Mouse (Mus musculus): ENCODE measurements at regions not wholly inside any gene's neighbourhood (a gene's known extent, or its start where the extent isn't known, plus 50 kb on each side); places are given as distances from the start of the nearest gene placed in this dataset.

GRCm38 (mm10) chr3:21512081-21512480 is 564.4 kb upstream of the Tbl1xr1 start:
- Histone ChIP-seq H3K4me3 (no peak overlapping the region), H3K4me2 (ENCODE audit: low read depth) (no peak overlapping the region), H3K27me3 (ENCODE audit: control insufficient read depth, insufficient read depth, insufficient read length) (no peaks in the 10 kb centered on the region), H3K79me2 (ENCODE audit: control insufficient read depth, insufficient read depth) (no peaks in the 10 kb centered on the region), H3ac (ENCODE audit: control insufficient read depth, insufficient read length) (no peak overlapping the region), H3K36me3 (ENCODE audit: control insufficient read depth, insufficient read depth) (no peaks in the 10 kb centered on the region)
- no peak for TF ChIP-seq USF1 (IDR thresholded peaks at IDR 0.05; ENCODE audit: low read depth)
- no peak for TF ChIP-seq SRF (IDR thresholded peaks at IDR 0.05; ENCODE audit: control insufficient read depth, insufficient read length, low read depth)
- TF ChIP-seq POLR2AphosphoS2 (IDR thresholded peaks at IDR 0.05; ENCODE audit: insufficient read length, low read depth), result no peak
- TF ChIP-seq TCF12 (IDR thresholded peaks at IDR 0.05; ENCODE audit: insufficient read depth, poor library complexity, severe bottlenecking), result no peak
- no peak for TF ChIP-seq E2F4 (IDR thresholded peaks at IDR 0.05; ENCODE audit: insufficient read depth)
- TF ChIP-seq CEBPB (IDR thresholded peaks at IDR 0.05; ENCODE audit: insufficient read depth, poor library complexity, severe bottlenecking), result no peak
- TF ChIP-seq MAX (IDR thresholded peaks at IDR 0.05; ENCODE audit: low read depth), result no peak
- no peak for TF ChIP-seq TCF3 (IDR thresholded peaks at IDR 0.05; ENCODE audit: insufficient read length, low read depth)
- TF ChIP-seq POLR2A (IDR thresholded peaks at IDR 0.05; ENCODE audit: insufficient read length, low read depth), result no peak
- TF ChIP-seq REST (IDR thresholded peaks at IDR 0.05; ENCODE audit: insufficient read depth, insufficient read length), result no peak
- no peak for TF ChIP-seq MYOD1 (IDR thresholded peaks at IDR 0.05; ENCODE audit: control insufficient read depth in 1 of 3, insufficient read length in 2 of 3, low read depth in 2 of 3)

- no peak for TF ChIP-seq POLR2AphosphoS2 (IDR thresholded peaks at IDR 0.05; ENCODE audit: insufficient read length, low read depth)
- TF ChIP-seq TCF3 (IDR thresholded peaks at IDR 0.05; ENCODE audit: insufficient read length, low read depth), result no peak
- TF ChIP-seq MYOD1 (IDR thresholded peaks at IDR 0.05; ENCODE audit: control insufficient read depth in 1 of 3, insufficient read length in 2 of 3, low read depth in 2 of 3), result peak in 1 of 3 experiments; percentile 6
- no peak for TF ChIP-seq E2F4 (IDR thresholded peaks at IDR 0.05; ENCODE audit: insufficient read depth)
- no peak for TF ChIP-seq MAX (IDR thresholded peaks at IDR 0.05; ENCODE audit: low read depth)
- no peaks in the 10 kb centered on the region for H3K27me3 ChIP-seq (ENCODE audit: control insufficient read depth, insufficient read depth, insufficient read length)
- no peak overlapping the region for H3ac ChIP-seq (ENCODE audit: control insufficient read depth, insufficient read length)
- H3K4me2 ChIP-seq (ENCODE audit: low read depth), result no peak overlapping the region
- no peak overlapping the region for H3K4me3 ChIP-seq
- no peaks in the 10 kb centered on the region for H3K36me3 ChIP-seq (ENCODE audit: control insufficient read depth, insufficient read depth)
- no peaks in the 10 kb centered on the region for H3K79me2 ChIP-seq (ENCODE audit: control insufficient read depth, insufficient read depth)
These were observed 552.0 kb upstream of the Tbl1xr1 start for GRCm38 (mm10) chr3:21524426-21524937.

GRCm38 (mm10) chr3:21530862-21531261 is 545.6 kb upstream of the Tbl1xr1 start:
- Histone ChIP-seq H3K4me2 (ENCODE audit: low read depth) (peak overlapping the region; percentile 36), H3K4me3 (no peak overlapping the region), H3ac (ENCODE audit: control insufficient read depth, insufficient read length) (no peak overlapping the region), H3K27me3 (ENCODE audit: control insufficient read depth, insufficient read depth, insufficient read length) (no peaks in the 10 kb centered on the region), H3K79me2 (ENCODE audit: control insufficient read depth, insufficient read depth) (no peaks in the 10 kb centered on the region), H3K36me3 (ENCODE audit: control insufficient read depth, insufficient read depth) (no peaks in the 10 kb centered on the region)
- TF ChIP-seq POLR2AphosphoS2 (IDR thresholded peaks at IDR 0.05; ENCODE audit: insufficient read length, low read depth) (no peak), E2F4 (IDR thresholded peaks at IDR 0.05; ENCODE audit: insufficient read depth) (no peak), TCF12 (IDR thresholded peaks at IDR 0.05; ENCODE audit: insufficient read depth, poor library complexity, severe bottlenecking) (no peak), POLR2A (IDR thresholded peaks at IDR 0.05; ENCODE audit: insufficient read length, low read depth) (no peak), SRF (IDR thresholded peaks at IDR 0.05; ENCODE audit: control insufficient read depth, insufficient read length, low read depth) (no peak), REST (IDR thresholded peaks at IDR 0.05; ENCODE audit: insufficient read depth, insufficient read length) (no peak), TCF3 (IDR thresholded peaks at IDR 0.05; ENCODE audit: insufficient read length, low read depth) (no peak), MYOG (IDR thresholded peaks at IDR 0.05; ENCODE audit: control insufficient read depth in 1 of 3, insufficient read depth in 1 of 3, insufficient read length in 2 of 3, low read depth in 2 of 3) (no peak), MYOD1 (IDR thresholded peaks at IDR 0.05; ENCODE audit: control insufficient read depth in 1 of 3, insufficient read length in 2 of 3, low read depth in 2 of 3) (peak in 1 of 3 experiments; percentile 14)

GRCm38 (mm10) chr3:21539138-21539537 is 537.3 kb upstream of the Tbl1xr1 start:
- Histone ChIP-seq H3K4me2 (ENCODE audit: low read depth) (no peak overlapping the region), H3K27me3 (ENCODE audit: control insufficient read depth, insufficient read depth, insufficient read length) (no peaks in the 10 kb centered on the region), H3K4me3 (no peak overlapping the region), H3K36me3 (ENCODE audit: control insufficient read depth, insufficient read depth) (no peaks in the 10 kb centered on the region), H3ac (ENCODE audit: control insufficient read depth, insufficient read length) (no peak overlapping the region), H3K79me2 (ENCODE audit: control insufficient read depth, insufficient read depth) (no peaks in the 10 kb centered on the region)
- TF ChIP-seq TCF12 (IDR thresholded peaks at IDR 0.05; ENCODE audit: insufficient read depth, poor library complexity, severe bottlenecking), result no peak

- Histone ChIP-seq H3K27me3 (ENCODE audit: control insufficient read depth, insufficient read depth, insufficient read length) (no peaks in the 10 kb centered on the region), H3ac (ENCODE audit: control insufficient read depth, insufficient read length) (no peak overlapping the region), H3K36me3 (ENCODE audit: control insufficient read depth, insufficient read depth) (no peaks in the 10 kb centered on the region), H3K4me3 (no peak overlapping the region), H3K79me2 (ENCODE audit: control insufficient read depth, insufficient read depth) (no peaks in the 10 kb centered on the region), H3K4me2 (ENCODE audit: low read depth) (no peak overlapping the region)
- TF ChIP-seq MYOD1 (IDR thresholded peaks at IDR 0.05; ENCODE audit: control insufficient read depth in 1 of 3, insufficient read length in 2 of 3, low read depth in 2 of 3), result no peak
These were observed 532.0 kb upstream of the Tbl1xr1 start for GRCm38 (mm10) chr3:21544456-21544855.
